Mouse (Mus musculus) heart, adult 2 months (tissue): ENCODE measurements at regions not wholly inside any gene's neighbourhood (a gene's known extent, or its start where the extent isn't known, plus 50 kb on each side); places are given as distances from the start of the nearest gene placed in this dataset.
A peak's percentile ranks its signal among the peaks of the same experiment; 100 is the strongest.

Source experiments
- DNase-seq, 2 experiments: peaks; one replicate each; pipeline ENCODE4 v3.0.0; 2021
- H3K27ac ChIP-seq: fragments of 200-600 bp; 2 replicates; pipeline ENCODE4 v1.8.1; 2022
- H3K27me3 ChIP-seq: fragments of 200-500 bp; 2 replicates; pipeline ENCODE4 v1.6.1; 2012; ENCODE audit warnings: mild to moderate bottlenecking, low read length, inconsistent platforms, mixed read lengths; ENCODE audit not compliant: control insufficient read depth, insufficient read depth
- H3K36me3 ChIP-seq: fragments of 200-500 bp; 2 replicates; pipeline ENCODE4 v1.6.1; 2012; ENCODE audit warnings: low read length, inconsistent platforms; ENCODE audit not compliant: control insufficient read depth, insufficient read depth
- H3K4me1 ChIP-seq: fragments of 200-500 bp; 2 replicates; pipeline ENCODE4 v1.6.1; 2011; ENCODE audit warnings: low read length; ENCODE audit not compliant: control insufficient read depth, insufficient read depth
- H3K4me3 ChIP-seq: fragments of 200-600 bp; 2 replicates; pipeline ENCODE4 v1.8.1; 2022
- H3K79me2 ChIP-seq: fragments of 200-500 bp; replicated peaks from 2 replicates; pipeline ENCODE4 v1.6.1; 2012; ENCODE audit warnings: mild to moderate bottlenecking, inconsistent platforms, low read length, moderate library complexity, mixed read lengths; ENCODE audit not compliant: control insufficient read depth, insufficient read depth
- H3K9ac ChIP-seq: fragments of 200-500 bp; 2 replicates; pipeline ENCODE4 v1.6.1; 2012; ENCODE audit warnings: low read depth, mild to moderate bottlenecking, control low read depth, inconsistent platforms, low read length, mixed read lengths
- CTCF ChIP-seq: fragments of 200-600 bp; IDR thresholded peaks from 2 replicates; pipeline ENCODE4 v1.8.1; 2022; ENCODE audit warnings: antibody characterized with exemption, mild to moderate bottlenecking, moderate library complexity
- EP300 ChIP-seq: fragments of 200-500 bp; IDR thresholded peaks from 2 replicates; pipeline ENCODE4 v1.6.1; 2011; ENCODE audit warnings: low read depth, low read length, control low read depth; ENCODE audit not compliant: insufficient read depth
- POLR2A ChIP-seq: fragments of 200-500 bp; IDR thresholded peaks from 2 replicates; pipeline ENCODE4 v1.6.1; 2011; ENCODE audit warnings: mild to moderate bottlenecking, low read depth, low read length, control low read depth; ENCODE audit not compliant: insufficient read depth
- WGBS: fragments of 180-500 bp; shearing (Covaris S2); methylation state at CpG from one replicate; pipeline ENCODE4 v1.1.7; 2018; 5-methylcytosine and 5-hydroxymethylcytosine counted together
- intact Hi-C: fragments of 180-260 bp; cut with DNase I; formaldehyde crosslinking; loops from one replicate; pipeline ENCODE4 v1.15.1; 2025

- Histone ChIP-seq H3K4me3 (no peak overlapping the region), H3K36me3 (no peaks in the 10 kb centered on the region), H3K9ac (no peak overlapping the region), H3K79me2 (no peaks in the 10 kb centered on the region), H3K27ac (no peak overlapping the region), H3K4me1 (peaks cover 3% of the 10 kb centered on the region; the same call in 1 of the 2 replicates), H3K27me3 (no peaks in the 10 kb centered on the region)
- intact Hi-C loops, result loop anchor here (10.0 kb wide), 1 partner anchor 158 kb away; no protein-coding TSS in a partner anchor
- 0 out of 2 replicates have a peak, but pooled peaks have one; percentile 22 for TF ChIP-seq POLR2A
- TF ChIP-seq EP300, result peak; percentile 58; the same call in 1 of the 2 replicates
- TF ChIP-seq CTCF, result no peak
- DNase-seq, result peak; percentile 82 to 88
- WGBS, result 30% methylated on average over 16 of the region's 16 CpGs
Observed at GRCm38 (mm10) chr4:124236476-124236875, 318.7 kb upstream of the 4930535I16Rik start.

- peak; percentile 81 for TF ChIP-seq CTCF
- no peak for TF ChIP-seq EP300
- Histone ChIP-seq H3K36me3 (no peaks in the 10 kb centered on the region), H3K27me3 (no peaks in the 10 kb centered on the region; the same call in 1 of the 2 replicates), H3K4me3 (no peak overlapping the region), H3K9ac (no peak overlapping the region), H3K4me1 (no peaks in the 10 kb centered on the region), H3K27ac (no peak overlapping the region), H3K79me2 (no peaks in the 10 kb centered on the region)
- WGBS, result 9% methylated on average over 17 of the region's 17 CpGs
- intact Hi-C loops, result loop anchor here (1.0 to 10.0 kb wide), 2 partner anchors 274 to 447 kb away; no protein-coding TSS in a partner anchor
- peak; percentile 56 to 68 for DNase-seq
Observed at GRCm38 (mm10) chr4:124228537-124228936, 310.7 kb upstream of the 4930535I16Rik start.

- TF ChIP-seq POLR2A (no peak), EP300 (no peak), CTCF (no peak)
- WGBS, result 77% methylated on average over 15 of the region's 15 CpGs
- no peak overlapping the region for H3K27ac ChIP-seq
- no peaks in the 10 kb centered on the region for H3K79me2 ChIP-seq
- no peaks in the 10 kb centered on the region; the same call in 1 of the 2 replicates for H3K27me3 ChIP-seq
- DNase-seq, result no peak
- H3K9ac ChIP-seq, result no peak overlapping the region
- no peaks in the 10 kb centered on the region for H3K36me3 ChIP-seq
- no peak overlapping the region for H3K4me3 ChIP-seq
- no peaks in the 10 kb centered on the region for H3K4me1 ChIP-seq
- intact Hi-C loops, result loop anchor here (10.0 kb wide), 1 partner anchor 269 kb away; no protein-coding TSS in a partner anchor
Observed at GRCm38 (mm10) chr4:124223646-124224500, 306.1 kb upstream of the 4930535I16Rik start.

- intact Hi-C loops, result loop anchor here (10.0 kb wide), 1 partner anchor 267 kb away; no protein-coding TSS in a partner anchor
- 77% methylated on average over 4 of the region's 4 CpGs for WGBS
Observed at GRCm38 (mm10) chr4:124221736-124222135, 303.9 kb upstream of the 4930535I16Rik start.

GRCm38 (mm10) chr4:124217206-124217605 lies 299.4 kb upstream of the 4930535I16Rik start:
- Histone ChIP-seq H3K4me1 (peaks cover 2% of the 10 kb centered on the region; the same call in 1 of the 2 replicates), H3K36me3 (no peaks in the 10 kb centered on the region), H3K27me3 (no peaks in the 10 kb centered on the region; the same call in 1 of the 2 replicates), H3K9ac (no peak overlapping the region), H3K4me3 (no peak overlapping the region), H3K79me2 (no peaks in the 10 kb centered on the region), H3K27ac (no peak overlapping the region)
- DNase-seq, result peak; percentile 73 to 74
- WGBS, result 11% methylated on average over 10 of the region's 10 CpGs
- intact Hi-C loops, result no loop called here
- no peak for TF ChIP-seq EP300
- no peak for TF ChIP-seq POLR2A
- TF ChIP-seq CTCF, result no peak

More at GRCm38 (mm10) chr4:124221736-124222135, 303.9 kb upstream of the 4930535I16Rik start:
- Histone ChIP-seq H3K79me2 (no peaks in the 10 kb centered on the region), H3K4me1 (peaks cover 2% of the 10 kb centered on the region; the same call in 1 of the 2 replicates), H3K36me3 (no peaks in the 10 kb centered on the region), H3K27me3 (no peaks in the 10 kb centered on the region; the same call in 1 of the 2 replicates), H3K27ac (no peak overlapping the region), H3K4me3 (no peak overlapping the region), H3K9ac (no peak overlapping the region)
- TF ChIP-seq EP300 (no peak), CTCF (no peak), POLR2A (no peak)
- DNase-seq, result no peak
